Mouse (Mus musculus): ENCODE measurements around the gene Ube2j2.
A peak's percentile ranks its signal among the peaks of the same experiment; 100 is the strongest.

Gene Ube2j2

DNA sequence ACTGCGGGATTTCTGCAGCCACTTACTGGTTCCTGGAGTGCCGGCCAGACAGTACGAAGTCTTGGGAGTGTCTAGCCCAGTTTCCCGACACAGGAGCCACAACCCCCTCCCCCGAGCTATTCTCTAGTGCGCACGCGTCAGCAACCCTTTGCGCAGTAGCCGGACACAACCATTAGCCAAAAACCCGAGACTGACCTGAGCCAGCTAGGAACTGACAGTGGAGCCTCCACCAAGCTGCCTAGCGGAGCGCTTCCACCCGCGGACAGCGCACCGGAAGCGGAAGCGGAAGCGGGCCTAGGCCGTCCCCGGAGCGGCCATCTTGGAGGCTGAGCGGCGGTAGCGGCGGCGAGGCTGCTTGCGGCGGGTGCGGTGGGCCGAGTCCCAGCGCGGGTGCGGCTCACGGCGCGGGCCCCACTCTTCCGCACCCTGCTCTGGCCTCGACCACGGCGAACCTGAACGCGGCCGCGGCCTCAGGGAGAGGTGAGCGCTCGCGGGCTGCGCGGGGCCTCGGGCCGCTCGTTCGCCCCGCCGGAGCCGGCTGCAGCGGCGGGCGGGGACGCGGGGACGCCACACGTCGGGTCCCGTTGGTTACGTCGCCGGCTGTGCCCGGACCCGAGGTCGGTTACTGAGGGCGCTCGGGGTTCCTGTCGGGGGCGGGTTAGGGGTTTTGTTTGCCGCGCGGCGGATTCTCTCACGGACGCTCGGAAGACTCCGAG, at the start of gene Ube2j2:
Ube2j2 (plus strand) TSS at position 298 of the 716 bp plus-strand sequence.
- peak; percentile 96 to 100 for DNase-seq (ENCODE audit: low spot score in 2 of 2)

- peak; percentile 59 to 84 for DNase-seq (ENCODE audit: low spot score in 2 of 2)
Measured at GRCm38 (mm10) chr4:155894311-155894881, 49.2 kb upstream of the Ube2j2 start.

- DNase-seq (ENCODE audit: low spot score in 2 of 2): peak in 1 of 2 experiments; percentile 42
Measured at GRCm38 (mm10) chr4:155895216-155895615, 48.4 kb upstream of the Ube2j2 start.

- no peak for DNase-seq (ENCODE audit: low spot score in 2 of 2)
Measured at GRCm38 (mm10) chr4:155895826-155896225, 47.8 kb upstream of the Ube2j2 start.

DNA sequence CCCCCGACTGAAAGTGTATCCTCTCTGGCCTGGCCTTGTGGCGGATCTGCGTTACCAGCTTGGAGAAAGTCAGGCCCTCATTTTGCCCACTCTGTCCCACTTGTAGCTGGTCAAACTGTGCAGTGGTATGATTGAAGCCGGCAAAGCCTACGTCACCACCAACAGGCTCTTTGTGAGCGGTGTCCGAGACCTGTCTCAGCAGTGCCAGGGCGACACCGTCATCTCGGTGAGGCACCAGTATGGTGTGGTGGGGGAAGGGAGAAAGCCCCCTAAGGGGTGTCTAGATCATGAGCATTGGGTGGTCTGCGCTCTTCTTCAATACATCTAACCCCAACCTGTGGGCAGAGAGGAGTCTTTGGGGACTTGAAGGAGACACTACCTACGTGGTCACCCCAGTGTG, 47.2 kb upstream of the Ube2j2 start:
- no peak for DNase-seq (ENCODE audit: low spot score in 2 of 2)

GRCm38 (mm10) chr4:155898318-155898717, 45.3 kb upstream of the Ube2j2 start:
- DNase-seq (ENCODE audit: low spot score in 2 of 2): no peak

GRCm38 (mm10) chr4:155899355-155899754, 44.3 kb upstream of the Ube2j2 start:
- no peak for DNase-seq (ENCODE audit: low spot score in 2 of 2)

DNA sequence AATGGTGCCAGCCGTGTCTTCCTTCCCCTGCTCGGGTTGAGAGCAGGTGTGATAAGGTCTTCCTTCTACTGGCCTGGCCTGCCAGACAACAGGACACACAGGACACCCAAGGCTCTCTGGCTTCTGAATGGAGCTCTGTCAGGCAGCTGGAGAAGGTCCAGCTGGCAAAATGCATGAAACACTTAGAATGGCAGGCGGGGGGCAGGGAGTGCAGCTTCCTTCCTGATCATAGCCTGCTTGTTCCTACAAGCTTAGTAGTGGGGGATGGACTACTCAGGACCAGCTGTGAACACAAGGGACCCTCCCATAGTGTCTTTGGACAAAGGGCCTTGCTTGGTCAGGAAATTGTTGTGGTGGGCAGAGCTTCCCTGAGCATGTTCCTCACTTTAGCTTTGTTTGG, 42.4 kb upstream of the Ube2j2 start:
- no peak for DNase-seq (ENCODE audit: low spot score in 2 of 2)

DNA sequence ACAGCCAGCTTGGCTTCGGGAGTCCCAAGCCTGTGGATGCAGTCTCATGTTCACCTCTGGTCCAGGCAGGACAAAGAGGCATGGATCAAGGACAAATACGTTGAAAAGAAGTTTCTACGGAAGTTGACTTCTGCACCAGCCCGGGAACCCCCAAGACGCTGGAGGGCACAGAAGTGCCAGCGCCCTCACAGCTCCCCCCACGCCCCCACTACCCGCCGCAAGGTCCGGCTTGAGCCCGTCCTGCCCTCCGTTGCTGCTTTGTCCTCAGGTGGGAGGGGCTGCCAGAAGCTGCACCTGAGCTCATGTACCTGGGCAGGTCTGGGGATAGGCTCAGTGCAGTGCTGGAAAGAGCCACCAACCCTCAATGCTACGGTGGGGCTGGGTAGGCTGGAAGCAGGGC, 40.4 kb upstream of the Ube2j2 start:
- DNase-seq (ENCODE audit: low spot score in 2 of 2): no peak

GRCm38 (mm10) chr4:155904318-155905102, 39.1 kb upstream of the Ube2j2 start:
- no peak for DNase-seq (ENCODE audit: low spot score in 2 of 2)

GRCm38 (mm10) chr4:155905634-155906033, 38.0 kb upstream of the Ube2j2 start:
- no peak for DNase-seq (ENCODE audit: low spot score in 2 of 2)

DNA sequence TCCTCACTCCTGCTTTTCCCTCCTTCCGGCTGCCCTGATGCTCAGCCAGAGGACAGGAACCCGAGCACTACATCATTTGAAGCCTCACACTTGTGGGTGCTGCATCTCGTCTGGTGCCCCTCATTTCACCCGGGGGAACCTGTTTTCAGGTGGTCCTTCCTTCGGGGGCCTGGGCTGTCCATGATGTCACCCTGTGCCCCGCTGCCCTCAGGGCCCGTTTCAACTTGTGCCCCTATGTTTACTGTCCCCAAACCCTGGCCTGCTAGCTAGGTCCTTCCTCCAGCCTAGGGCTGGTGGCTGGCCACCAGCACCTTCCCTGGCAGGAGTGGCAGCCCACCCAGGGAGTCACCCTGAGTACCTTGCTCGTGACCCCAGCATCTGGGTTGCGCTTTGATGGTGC, 37.5 kb upstream of the Ube2j2 start:
- no peak for DNase-seq (ENCODE audit: low spot score in 2 of 2)

DNA sequence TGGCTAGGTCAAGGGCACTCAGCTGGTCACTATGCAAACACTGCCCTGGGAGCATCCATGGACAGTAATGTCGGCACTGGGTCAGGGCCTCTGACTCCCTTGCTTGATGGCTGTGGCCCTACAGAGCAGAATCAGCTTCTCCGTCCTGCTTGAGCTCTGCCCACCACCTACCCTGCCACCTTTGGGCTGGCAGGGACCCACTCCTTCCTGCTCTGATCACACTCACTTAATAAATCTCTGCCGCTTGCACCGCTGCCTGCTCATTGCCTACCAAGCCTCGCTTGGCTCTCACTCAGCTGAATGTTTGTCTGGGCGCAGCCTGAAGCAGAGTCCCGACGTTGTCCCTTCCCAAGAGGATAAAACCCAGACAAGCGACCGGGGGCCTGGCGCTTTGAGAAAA, 36.6 kb upstream of the Ube2j2 start:
- DNase-seq (ENCODE audit: low spot score in 2 of 2): no peak

GRCm38 (mm10) chr4:155908281-155908680, 35.4 kb upstream of the Ube2j2 start:
- no peak for DNase-seq (ENCODE audit: low spot score in 2 of 2)

DNA sequence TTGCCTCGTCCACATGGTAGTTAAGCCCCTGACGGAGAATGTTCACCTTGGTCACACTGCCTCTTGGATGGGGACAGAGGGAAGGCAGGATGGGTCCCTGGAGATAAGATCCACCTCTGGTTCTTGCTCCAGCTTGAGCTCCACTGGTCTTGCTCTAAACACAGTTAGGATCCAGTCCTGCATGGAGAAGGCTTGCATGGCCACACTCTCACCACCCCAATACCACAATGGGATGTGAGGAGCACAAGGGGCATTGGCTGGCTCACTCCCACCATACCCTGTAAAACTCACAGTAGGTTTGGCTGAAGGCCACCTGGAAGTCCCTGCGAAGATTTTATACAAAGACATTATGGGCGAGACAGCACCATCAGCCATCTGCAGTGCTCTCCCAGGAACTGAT, 34.9 kb upstream of the Ube2j2 start:
- no peak for DNase-seq (ENCODE audit: low spot score in 2 of 2)

GRCm38 (mm10) chr4:155932031-155932430, 11.6 kb upstream of the Ube2j2 start:
- DNase-seq (ENCODE audit: low spot score in 2 of 2): no peak

GRCm38 (mm10) chr4:155943049-155943452, 580 bp upstream of the Ube2j2 start:
- DNase-seq (ENCODE audit: low spot score in 2 of 2): peak in 1 of 2 experiments; percentile 19

DNA sequence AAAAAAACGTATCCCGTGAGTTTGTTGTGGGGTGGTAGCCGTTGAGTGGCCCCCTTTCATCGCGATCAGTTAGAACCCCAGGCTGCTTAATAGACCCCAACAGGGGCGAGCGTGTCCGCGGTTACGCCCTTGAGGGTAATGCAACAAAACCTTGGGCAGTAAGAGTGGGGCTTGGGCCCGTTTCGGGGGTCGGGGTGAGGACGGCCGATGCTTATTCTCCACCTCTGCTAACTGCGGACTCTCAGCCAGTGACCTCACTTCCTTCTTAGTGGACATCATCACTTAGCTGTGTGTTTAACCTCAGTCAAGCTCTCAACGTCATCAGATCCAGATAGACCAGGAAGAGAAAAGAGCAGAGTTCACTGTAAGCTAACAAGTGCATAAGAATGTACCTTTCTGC, 640 bp downstream of the Ube2j2 start:
- no peak for DNase-seq (ENCODE audit: low spot score in 2 of 2)

DNA sequence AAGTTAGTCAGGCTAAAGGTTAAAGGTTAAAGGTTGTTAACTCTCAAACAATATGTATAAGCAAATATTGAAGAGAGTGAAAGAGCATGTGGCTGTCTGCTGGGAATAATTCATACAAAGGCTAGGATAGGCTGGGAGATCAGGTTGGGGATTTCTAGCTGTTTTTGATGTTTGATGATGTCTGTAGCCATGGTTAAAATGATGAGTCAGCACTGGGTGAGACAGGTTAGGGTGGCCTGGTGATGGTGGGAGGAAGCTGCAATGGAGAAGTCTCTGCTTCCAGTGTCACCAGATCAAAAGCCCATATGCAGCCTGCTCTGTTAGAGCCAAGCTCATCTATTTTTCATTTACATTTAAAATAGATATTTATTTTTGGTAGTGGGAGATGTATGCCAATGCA, 3.5 kb downstream of the Ube2j2 start:
- DNase-seq (ENCODE audit: low spot score in 2 of 2): no peak

- DNase-seq (ENCODE audit: low spot score in 2 of 2): no peak
Measured at GRCm38 (mm10) chr4:155955491-155955890, 11.9 kb downstream of the Ube2j2 start.

- peak; percentile 36 to 45 for DNase-seq (ENCODE audit: low spot score in 2 of 2)
Measured at GRCm38 (mm10) chr4:155959275-155959674, 15.6 kb downstream of the Ube2j2 start.

DNA sequence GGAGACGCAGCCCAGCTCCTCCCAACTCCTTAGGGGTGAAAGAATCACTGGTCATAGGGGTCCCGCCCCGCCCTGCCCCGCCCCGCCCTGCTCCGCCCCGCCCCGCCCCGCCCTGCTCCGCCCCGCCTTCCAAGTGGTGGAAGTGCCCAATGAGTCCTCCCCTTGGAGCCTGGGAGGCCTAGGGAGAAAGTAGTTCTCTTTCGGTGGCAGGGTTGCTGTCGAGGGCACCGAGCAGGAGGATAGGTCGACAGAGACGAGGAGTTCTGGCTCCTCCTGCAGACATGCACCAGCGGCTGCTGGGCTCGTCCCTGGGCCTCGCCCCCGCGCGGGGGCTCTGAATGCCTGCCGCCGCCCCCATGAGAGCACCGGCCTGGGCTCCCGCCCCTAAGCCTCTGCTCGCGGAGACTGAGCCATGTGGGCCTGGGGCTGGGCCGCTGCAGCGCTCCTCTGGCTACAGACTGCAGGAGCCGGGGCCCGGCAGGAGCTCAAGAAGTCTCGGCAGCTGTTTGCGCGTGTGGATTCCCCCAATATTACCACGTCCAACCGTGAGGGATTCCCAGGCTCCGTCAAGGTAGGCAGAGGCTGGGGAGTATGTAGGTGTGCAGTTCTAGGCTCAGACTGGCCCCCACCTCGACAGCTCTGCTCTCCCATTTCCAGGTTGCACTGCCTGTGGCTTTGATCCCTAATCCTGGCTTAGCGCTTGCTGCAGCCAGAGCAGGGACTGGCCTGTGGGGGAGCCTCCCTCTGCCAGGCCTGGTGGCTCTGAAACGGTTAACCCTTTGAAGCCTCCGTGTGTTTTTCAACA, 18.7 kb downstream of the Ube2j2 start, which contains the start of gene C1qtnf12:
C1qtnf12 (plus strand) TSS at position 152 of the 805 bp plus-strand sequence.
- peak; percentile 31 to 38 for DNase-seq (ENCODE audit: low spot score in 2 of 2)

All from urinary bladder, adult 18-20 months (tissue).